ENCODE assay signal across 8 mouse cellular contexts in genomic region chr5:36988781-36989624, GRCm38 (mm10). TPM values are rescaled to one million over a fixed set of nuclear protein-coding genes. Genes with fewer than 3 reads are reported as not detected.
DNase-seq lines count a peak whose midpoint lies in the region; ATAC-seq lines count a peak whose summit lies in the region.

Wfs1 (minus strand) TSS chr5:36989205.

- H3K4me1 ChIP-seq in erythroblast, embryonic 14.5 days (ENCODE audit: control insufficient read depth), result peaks cover 11% of the 10 kb centered on the region
- peaks cover 12% of the 10 kb centered on the region for H3K4me1 ChIP-seq in embryonic facial prominence, embryonic 13.5 days
- H3K4me1 ChIP-seq in limb, embryonic 12.5 days (replicated peaks), result peaks cover 15% of the 10 kb centered on the region
- H3K4me1 ChIP-seq in midbrain, embryonic 14.5 days (ENCODE audit: control insufficient read depth, insufficient read depth, low read length), result 0 out of 2 replicates have a peak, but pooled peaks cover 3% of the 10 kb centered on the region

- H3K9me3 ChIP-seq in erythroblast, embryonic 14.5 days (ENCODE audit: control insufficient read depth, low read length), result no peaks in the 10 kb centered on the region
- no peaks in the 10 kb centered on the region for H3K9me3 ChIP-seq in embryonic facial prominence, embryonic 13.5 days
- no peaks in the 10 kb centered on the region for H3K9me3 ChIP-seq in limb, embryonic 12.5 days
- H3K9me3 ChIP-seq in midbrain, embryonic 14.5 days (ENCODE audit: control insufficient read depth, low read length), result no peaks in the 10 kb centered on the region

- peak within 1 kb of the TSS; percentile 52 for H3K4me3 ChIP-seq in erythroblast, embryonic 14.5 days (replicated peaks)
- H3K4me3 ChIP-seq in embryonic facial prominence, embryonic 13.5 days, result peak within 1 kb of the TSS; percentile 72
- H3K4me3 ChIP-seq in limb, embryonic 12.5 days (replicated peaks), result peak within 1 kb of the TSS; percentile 69
- H3K4me3 ChIP-seq in midbrain, embryonic 14.5 days (replicated peaks; ENCODE audit: low read depth, low read length), result peak within 1 kb of the TSS; percentile 68

- H3K27me3 ChIP-seq in erythroblast, embryonic 14.5 days (ENCODE audit: control insufficient read depth), result peaks cover 13% of the 10 kb centered on the region
- H3K27me3 ChIP-seq in embryonic facial prominence, embryonic 13.5 days, result peaks cover 5% of the 10 kb centered on the region; the same call in 1 of the 2 replicates
- H3K27me3 ChIP-seq in limb, embryonic 12.5 days, result peaks cover 3% of the 10 kb centered on the region; the same call in 1 of the 2 replicates
- no peaks in the 10 kb centered on the region for H3K27me3 ChIP-seq in midbrain, embryonic 14.5 days (ENCODE audit: control insufficient read depth, insufficient read depth, low read length)

- H3K36me3 ChIP-seq in erythroblast, embryonic 14.5 days (ENCODE audit: control insufficient read depth), result no peaks in the 10 kb centered on the region
- no peaks in the 10 kb centered on the region for H3K36me3 ChIP-seq in embryonic facial prominence, embryonic 13.5 days
- H3K36me3 ChIP-seq in limb, embryonic 12.5 days, result no peaks in the 10 kb centered on the region
- no peaks in the 10 kb centered on the region for H3K36me3 ChIP-seq in midbrain, embryonic 14.5 days (ENCODE audit: control insufficient read depth, insufficient read depth, low read length)

- ATAC-seq in erythroblast, adult 5-6 weeks (replicated peaks; ENCODE audit: low FRiP score, poor library complexity, severe bottlenecking), result no peak
- peak; percentile 98 for ATAC-seq in embryonic facial prominence, embryonic 13.5 days (ENCODE audit: insufficient number of reproducible peaks, insufficient read depth, low FRiP score, low TSS enrichment, low read depth)
- ATAC-seq in limb, embryonic 12.5 days (ENCODE audit: insufficient number of reproducible peaks, insufficient read depth, low FRiP score, low TSS enrichment, low read depth), result peak; percentile 97
- ATAC-seq in midbrain, embryonic 14.5 days (ENCODE audit: low FRiP score, low TSS enrichment), result peak; percentile 97

- peak within 1 kb of the TSS; percentile 44; the same call in 1 of the 2 replicates for H3K27ac ChIP-seq in embryonic facial prominence, embryonic 13.5 days
- no peak within 1 kb of the TSS; the same call in 1 of the 2 replicates for H3K27ac ChIP-seq in limb, embryonic 12.5 days
- H3K27ac ChIP-seq in midbrain, embryonic 14.5 days (replicated peaks; ENCODE audit: low read depth, low read length), result 0 out of 2 replicates have a peak within 1 kb of the TSS, but pooled peaks have one; percentile 41

- peak; percentile 97 for DNase-seq in heart, adult 8-10 months (ENCODE audit: low spot score)
- peak; percentile 99 for DNase-seq in kidney, adult 8-10 months
- peak; percentile 97 for DNase-seq in midbrain, embryonic 14.5 days
- peak; percentile 74 for DNase-seq in spleen, adult 12 weeks (ENCODE audit: low spot score)

- WGBS in embryonic facial prominence, embryonic 13.5 days, result under 1% methylated on average over 59 of the region's 60 CpGs
- under 1% methylated on average over 60 of the region's 60 CpGs for WGBS in limb, embryonic 12.5 days
- under 1% methylated on average over 60 of the region's 60 CpGs for WGBS in midbrain, embryonic 14.5 days

- H3K4me2 ChIP-seq in embryonic facial prominence, embryonic 13.5 days, result peak within 1 kb of the TSS; percentile 98
- peak within 1 kb of the TSS; percentile 94 for H3K4me2 ChIP-seq in limb, embryonic 12.5 days
- H3K4me2 ChIP-seq in midbrain, embryonic 14.5 days (ENCODE audit: low read length), result peak within 1 kb of the TSS; percentile 97

- H3K9ac ChIP-seq in embryonic facial prominence, embryonic 13.5 days, result peak within 1 kb of the TSS; percentile 85
- H3K9ac ChIP-seq in limb, embryonic 12.5 days (replicated peaks), result peak within 1 kb of the TSS; percentile 77
- H3K9ac ChIP-seq in midbrain, embryonic 14.5 days (replicated peaks; ENCODE audit: low read length), result peak within 1 kb of the TSS; percentile 65

RNA-seq across cellular contexts. Expression of gene Wfs1, which starts in this region (rescaled TPM):
- 0.02 TPM in 1 of 2 replicates, not detected in the other for polyA plus RNA-seq in erythroblast, embryonic 14.5 days (2012)
- not detected in 2 replicates for total RNA-seq in erythroblast, adult 5-6 weeks (2015; ENCODE audit: low replicate concordance)
- total RNA-seq in erythroblast, adult 5-6 weeks (2017; ENCODE audit: low replicate concordance), result 0.60 TPM in 1 of 2 replicates, not detected in the other
- polyA plus RNA-seq in embryonic facial prominence, embryonic 13.5 days (2015; fragmentation: Nextera tagmentation; extraction: Ambion mirVana), result 7.9 and 9.2 TPM in 2 replicates
- total RNA-seq in heart, adult 8-10 months (2022), result 100 to 1,000 TPM in 2 of 4 experiments, 10 to 100 TPM in 2; 92.1 to 104 (median 96.8) TPM
- 7.5 and 8.0 TPM in 2 replicates for polyA plus RNA-seq in limb, embryonic 12.5 days (2016; fragmentation: Nextera tagmentation; extraction: Ambion mirVana)
- 4.6 and 5.2 TPM in 2 replicates for polyA plus RNA-seq in midbrain, embryonic 14.5 days (2014; fragmentation: Nextera tagmentation; extraction: Ambion mirVana)

Comparison
In these comparisons a context has a peak if more than half of its experiments do, and no peak if none do; other contexts are left out.
1. RNA of gene Wfs1 (total RNA-seq): 92.1 to 104 TPM in heart, adult 8-10 months; 0.60 TPM in erythroblast, adult 5-6 weeks; every median in the first group is over 10 times any median in the second.
2. Peak in every context shown above with its lines, with median percentiles within 50 percentile points of each other: H3K4me3 ChIP-seq, H3K4me2 ChIP-seq, H3K9ac ChIP-seq and DNase-seq.